Mouse (Mus musculus): ENCODE data around the gene Cep131.

DNA sequence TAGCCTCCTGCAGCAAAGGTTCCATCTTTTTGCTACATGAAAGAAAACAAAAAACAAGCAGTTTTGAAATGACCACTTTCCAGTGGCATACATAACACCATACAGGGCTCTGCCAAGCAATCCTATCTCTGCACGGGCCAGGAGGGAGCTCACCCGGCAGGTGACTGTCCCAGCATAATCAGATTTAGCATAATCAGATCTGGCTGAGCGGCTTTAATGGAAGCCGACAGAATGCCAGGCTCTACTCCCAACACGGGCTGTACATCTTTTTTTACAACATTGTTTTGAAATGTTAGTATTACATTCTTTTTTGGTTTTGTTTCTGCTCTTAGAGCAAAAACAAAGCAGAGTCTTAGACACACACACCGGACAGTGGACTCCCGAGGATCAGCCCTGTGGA, 42.7 kb upstream of the Cep131 start:
- no peak for TF ChIP-seq CTCF (conservative IDR thresholded peaks at IDR 0.05; ENCODE audit: low read length)
- TF ChIP-seq NANOG (IDR thresholded peaks at IDR 0.05; ENCODE audit: borderline replicate concordance, low read length) = no peak
- TF ChIP-seq POU5F1 (IDR thresholded peaks at IDR 0.05; ENCODE audit: borderline replicate concordance, low read length) = no peak
